Mouse (Mus musculus): ENCODE results near the gene Hsdl1.

- TF ChIP-seq CTCF (IDR thresholded peaks at IDR 0.05; ENCODE audit: low read depth, low read length) (no peak), POLR2A (IDR thresholded peaks at IDR 0.05; ENCODE audit: insufficient read depth, low read length) (no peak), EP300 (IDR thresholded peaks at IDR 0.05; ENCODE audit: insufficient read depth, low read depth, low read length) (no peak)
These were observed 43.9 kb upstream of the Hsdl1 start for GRCm38 (mm10) chr8:119618887-119619286.

Measured in ES-Bruce4 (cell line).